Mouse (Mus musculus) myocyte (in vitro differentiated cells): Measurements from ENCODE around the gene Wdr18. TPM values are rescaled to one million over a fixed set of nuclear protein-coding genes. Genes with fewer than 3 reads are reported as not detected.

Experiments used
- H3K27me3 ChIP-seq: one replicate; pipeline ENCODE4 v1.6.1; 2011; ENCODE audit not compliant: control insufficient read depth, insufficient read depth, insufficient read length
- H3K36me3 ChIP-seq: one replicate; pipeline ENCODE4 v1.6.1; 2011; ENCODE audit not compliant: control insufficient read depth, insufficient read depth
- H3K4me2 ChIP-seq: one replicate; pipeline ENCODE4 v1.6.1; 2011; ENCODE audit warnings: low read depth, control low read depth
- H3K4me3 ChIP-seq: one replicate; pipeline ENCODE4 v1.5.1; 2011; ENCODE audit warnings: mild to moderate bottlenecking, control low read depth, moderate library complexity
- H3K79me2 ChIP-seq: one replicate; pipeline ENCODE4 v1.6.1; 2011; ENCODE audit not compliant: control insufficient read depth, insufficient read depth
- H3ac ChIP-seq: one replicate; pipeline ENCODE4 v1.6.1; 2011; ENCODE audit not compliant: control insufficient read depth, insufficient read length
- CEBPB ChIP-seq: IDR thresholded peaks from 2 replicates; pipeline ENCODE4 v1.6.1; 2011; ENCODE audit warnings: mild to moderate bottlenecking, moderate library complexity; ENCODE audit not compliant: poor library complexity, insufficient read depth, severe bottlenecking
- E2F4 ChIP-seq: IDR thresholded peaks from one replicate; pipeline ENCODE4 v1.6.1; 2011; ENCODE audit warnings: mild to moderate bottlenecking, control low read depth, moderate library complexity; ENCODE audit not compliant: insufficient read depth
- MAX ChIP-seq: IDR thresholded peaks from one replicate; pipeline ENCODE4 v1.6.1; 2011; ENCODE audit warnings: low read depth, mild to moderate bottlenecking, control low read depth
- MYOD1 ChIP-seq, 3 experiments: IDR thresholded peaks; one replicate each; pipeline ENCODE4 v1.6.1; 2011; ENCODE audit warnings: control low read depth in 2 of 3, low read depth in 2 of 3, mild to moderate bottlenecking in 2 of 3, moderate library complexity in 1 of 3; ENCODE audit not compliant: insufficient read length in 2 of 3, control insufficient read depth in 1 of 3
- MYOG ChIP-seq, 3 experiments: IDR thresholded peaks; one replicate each; pipeline ENCODE4 v1.6.1; 2011; ENCODE audit warnings: control low read depth in 2 of 3, low read depth in 2 of 3, mild to moderate bottlenecking in 2 of 3; ENCODE audit not compliant: insufficient read length in 2 of 3, control insufficient read depth in 1 of 3, insufficient read depth in 1 of 3
- POLR2A ChIP-seq: IDR thresholded peaks from one replicate; pipeline ENCODE4 v1.6.1; 2011; ENCODE audit warnings: low read depth, mild to moderate bottlenecking, control low read depth, moderate library complexity; ENCODE audit not compliant: insufficient read length
- POLR2AphosphoS2 ChIP-seq: IDR thresholded peaks from one replicate; pipeline ENCODE4 v1.6.1; 2011; ENCODE audit warnings: low read depth, control low read depth; ENCODE audit not compliant: insufficient read length
- REST ChIP-seq: IDR thresholded peaks from one replicate; pipeline ENCODE4 v1.6.1; 2011; ENCODE audit warnings: mild to moderate bottlenecking, control low read depth, moderate library complexity; ENCODE audit not compliant: insufficient read depth, insufficient read length
- SRF ChIP-seq: IDR thresholded peaks from one replicate; pipeline ENCODE4 v1.6.1; 2011; ENCODE audit warnings: low read depth; ENCODE audit not compliant: control insufficient read depth, insufficient read length
- TCF12 ChIP-seq: IDR thresholded peaks from one replicate; pipeline ENCODE4 v1.6.1; 2011; ENCODE audit warnings: mild to moderate bottlenecking, control low read depth; ENCODE audit not compliant: poor library complexity, insufficient read depth, severe bottlenecking
- TCF3 ChIP-seq: IDR thresholded peaks from one replicate; pipeline ENCODE4 v1.6.1; 2011; ENCODE audit warnings: low read depth, control low read depth; ENCODE audit not compliant: insufficient read length
- USF1 ChIP-seq: IDR thresholded peaks from one replicate; pipeline ENCODE4 v1.6.1; 2011; ENCODE audit warnings: low read depth, mild to moderate bottlenecking, control low read depth, moderate library complexity
- polyA plus RNA-seq: library from polyadenylated mRNA; unstranded; fragments of >200 nt; fragmentation: generic; extraction: Trizol; gene quantifications from one replicate; pipeline ENCODE4 v1.2.1, GENCODE M21; 2012; ENCODE audit warnings: missing spikeins

Wdr18 gene
- polyA plus RNA-seq, 1 experiment = 35.1 TPM

DNA sequence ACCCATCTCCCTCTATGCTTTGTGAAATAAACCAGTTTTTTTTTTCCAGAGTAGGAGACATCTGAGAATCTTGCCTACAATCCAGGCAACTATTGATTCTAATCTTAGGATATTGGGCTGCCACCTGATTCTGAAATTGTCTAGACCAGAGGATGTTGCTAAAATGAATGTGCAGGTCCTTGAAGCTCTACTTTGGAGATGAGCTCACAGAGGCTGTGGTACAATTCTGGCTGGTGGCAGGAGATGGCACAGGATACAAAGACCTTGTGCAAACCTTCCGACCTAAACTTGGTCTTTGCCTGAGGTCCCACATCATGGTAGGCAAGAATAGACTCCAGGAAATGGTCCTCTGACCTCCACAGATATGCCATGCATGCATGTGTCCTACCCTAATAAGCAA is 35.7 kb downstream of the Wdr18 start:
- H3K27me3 ChIP-seq = no peaks in the 10 kb centered on the region
- no peak overlapping the region for H3ac ChIP-seq
- peak overlapping the region; percentile 52 for H3K4me2 ChIP-seq
- peaks cover 9% of the 10 kb centered on the region for H3K36me3 ChIP-seq
- TF ChIP-seq POLR2AphosphoS2 (peak; percentile 24), CEBPB (no peak), E2F4 (no peak)
- peaks cover 6% of the 10 kb centered on the region for H3K79me2 ChIP-seq
- peak overlapping the region; percentile 73 for H3K4me3 ChIP-seq

DNA sequence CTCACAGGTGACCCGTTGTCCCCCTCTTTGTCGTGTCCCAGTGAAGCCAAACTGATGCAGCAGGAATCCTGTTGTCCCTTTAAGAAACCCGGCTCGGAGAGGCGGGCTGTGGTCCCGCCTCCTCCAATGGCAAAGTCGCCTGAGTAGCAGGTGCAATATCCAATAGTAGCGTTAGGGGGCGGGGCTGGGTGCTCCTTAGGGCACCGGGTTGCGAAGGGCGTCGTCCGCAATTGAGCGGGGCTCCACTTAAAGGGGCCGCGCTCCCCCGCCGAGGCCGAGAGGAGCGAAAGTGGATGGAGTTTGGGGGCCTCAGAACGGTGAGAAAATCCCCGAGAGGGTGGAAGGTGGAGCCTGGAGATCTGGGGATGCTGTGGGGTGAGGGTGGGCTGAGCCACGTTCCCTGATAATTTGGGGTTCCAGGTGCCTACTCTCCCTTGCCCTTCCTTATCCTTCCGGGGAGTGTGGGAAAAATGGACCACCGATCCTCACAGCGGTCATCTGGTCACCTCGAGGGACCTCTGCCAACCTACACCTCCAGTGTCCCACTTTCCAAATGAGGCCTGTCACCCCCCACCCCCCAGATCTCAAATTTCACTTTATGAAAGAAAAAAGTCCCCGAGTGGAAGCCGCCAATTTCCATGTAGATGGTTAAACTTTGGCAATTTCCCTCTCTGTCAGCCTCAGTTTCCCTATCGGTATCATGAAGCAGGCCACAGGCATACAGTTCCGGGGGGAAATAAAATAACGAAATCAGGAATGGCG is 36.5 kb downstream of the Wdr18 start, which contains the start of gene Abca7:
Gene Abca7, plus strand, starts transcription at position 223 of the 762 bp plus-strand sequence.
- H3ac ChIP-seq = no peak within 1 kb of the TSS
- H3K4me3 ChIP-seq = peak within 1 kb of the TSS; percentile 73
- H3K36me3 ChIP-seq = peaks cover 9% of the 10 kb centered on the region
- H3K4me2 ChIP-seq = peak within 1 kb of the TSS; percentile 89
- H3K27me3 ChIP-seq = no peaks in the 10 kb centered on the region
- TF ChIP-seq MYOD1 (IDR thresholded peaks at IDR 0.05; ENCODE audit: control insufficient read depth in 1 of 3, insufficient read length in 2 of 3, low read depth in 2 of 3) = peak in 1 of 3 experiments; percentile 10
- TF ChIP-seq E2F4 = peak; percentile 13
- no peak for TF ChIP-seq MYOG (IDR thresholded peaks at IDR 0.05; ENCODE audit: control insufficient read depth in 1 of 3, insufficient read depth in 1 of 3, insufficient read length in 2 of 3, low read depth in 2 of 3)
- peaks cover 6% of the 10 kb centered on the region for H3K79me2 ChIP-seq

DNA sequence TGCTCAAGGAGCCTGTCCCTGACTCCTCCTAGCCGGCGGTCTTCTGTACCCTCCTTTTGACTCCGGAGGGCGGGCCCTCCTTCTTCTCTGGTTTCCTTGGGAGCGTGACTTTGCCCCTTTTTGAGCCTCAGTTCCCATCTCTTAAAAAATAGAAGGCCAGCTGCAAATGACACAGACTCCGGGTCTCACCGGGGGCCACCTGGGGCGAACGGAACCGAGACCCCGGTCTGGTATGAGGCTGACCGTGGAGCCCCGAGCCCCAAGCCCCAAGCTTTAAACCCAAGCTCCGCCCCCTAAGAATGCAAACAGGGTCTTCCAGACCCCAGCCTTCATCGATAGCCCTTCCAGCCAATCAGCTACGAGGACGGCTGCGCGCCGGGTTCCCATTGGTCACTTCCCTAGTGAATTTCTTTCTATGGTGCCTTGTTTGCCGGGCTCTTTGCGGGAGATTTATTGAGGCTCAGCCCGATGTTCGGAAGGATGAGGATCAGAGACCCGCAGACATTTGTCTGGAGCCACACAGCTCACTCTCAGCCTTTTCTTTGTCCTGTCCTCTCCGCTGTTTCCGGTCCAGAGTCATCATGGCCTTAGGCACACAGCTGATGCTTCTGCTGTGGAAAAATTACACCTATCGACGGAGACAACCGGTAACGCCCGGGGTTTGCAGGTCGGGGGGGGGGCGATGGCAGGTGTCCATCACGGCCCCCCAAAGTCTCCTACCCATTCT is 37.2 kb downstream of the Wdr18 start:
- Histone ChIP-seq H3K36me3 (peaks cover 6% of the 10 kb centered on the region), H3ac (no peak overlapping the region), H3K27me3 (no peaks in the 10 kb centered on the region), H3K79me2 (peaks cover 3% of the 10 kb centered on the region), H3K4me2 (peak overlapping the region; percentile 89), H3K4me3 (peak overlapping the region; percentile 73)
- no peak for TF ChIP-seq CEBPB
- TF ChIP-seq REST = no peak
- TF ChIP-seq TCF3 = no peak
- no peak for TF ChIP-seq TCF12
- no peak for TF ChIP-seq USF1
- TF ChIP-seq SRF = no peak
- TF ChIP-seq E2F4 = no peak
- no peak for TF ChIP-seq MYOD1 (IDR thresholded peaks at IDR 0.05; ENCODE audit: control insufficient read depth in 1 of 3, insufficient read length in 2 of 3, low read depth in 2 of 3)
- no peak for TF ChIP-seq POLR2AphosphoS2
- TF ChIP-seq MAX = no peak
- TF ChIP-seq POLR2A = no peak
- TF ChIP-seq MYOG (IDR thresholded peaks at IDR 0.05; ENCODE audit: control insufficient read depth in 1 of 3, insufficient read depth in 1 of 3, insufficient read length in 2 of 3, low read depth in 2 of 3) = no peak

DNA sequence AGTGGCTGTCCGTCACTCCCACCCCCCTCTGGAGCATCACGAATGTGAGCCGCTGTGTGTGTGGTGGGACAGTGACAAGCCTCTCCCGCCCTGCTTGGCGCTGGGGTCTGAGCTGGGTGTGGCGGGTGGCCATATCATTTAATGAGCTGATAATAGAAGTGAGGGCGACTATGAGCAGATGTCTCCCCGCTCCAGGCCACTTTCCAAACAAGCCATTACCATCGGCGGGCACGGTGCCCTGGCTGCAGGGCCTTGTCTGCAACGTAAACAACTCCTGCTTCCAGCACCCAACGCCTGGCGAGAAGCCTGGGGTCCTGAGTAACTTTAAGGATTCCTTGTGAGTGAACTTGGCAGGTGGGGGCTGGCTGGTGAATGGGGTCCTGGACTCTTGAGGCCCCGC is 37.9 kb downstream of the Wdr18 start:
- H3K4me2 ChIP-seq = peak overlapping the region; percentile 89
- H3ac ChIP-seq = no peak overlapping the region
- H3K4me3 ChIP-seq = peak overlapping the region; percentile 73
- peaks cover 6% of the 10 kb centered on the region for H3K36me3 ChIP-seq
- no peaks in the 10 kb centered on the region for H3K79me2 ChIP-seq
- TF ChIP-seq MYOG (IDR thresholded peaks at IDR 0.05; ENCODE audit: control insufficient read depth in 1 of 3, insufficient read depth in 1 of 3, insufficient read length in 2 of 3, low read depth in 2 of 3) = peak in 1 of 3 experiments; percentile 5
- TF ChIP-seq POLR2A = no peak
- H3K27me3 ChIP-seq = no peaks in the 10 kb centered on the region

DNA sequence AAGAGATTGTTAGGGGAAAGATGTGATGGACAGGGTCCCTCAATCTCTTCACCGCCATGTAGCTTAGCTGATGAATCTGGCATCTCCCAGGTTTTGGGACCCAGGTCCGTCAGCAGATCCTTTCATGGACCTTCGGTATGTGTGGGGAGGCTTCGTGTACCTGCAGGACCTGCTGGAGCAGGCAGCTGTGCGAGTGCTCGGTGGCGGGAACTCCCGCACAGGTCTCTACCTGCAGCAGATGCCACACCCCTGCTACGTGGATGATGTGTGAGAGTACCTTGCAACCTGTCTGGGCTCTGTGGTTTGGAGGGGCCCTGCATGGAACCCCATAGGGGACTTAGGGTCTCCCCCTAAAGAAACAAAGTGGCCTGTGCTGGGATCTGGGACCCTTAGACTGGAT is 42.0 kb downstream of the Wdr18 start:
- H3ac ChIP-seq = no peak overlapping the region
- H3K4me2 ChIP-seq = no peak overlapping the region
- TF ChIP-seq E2F4 (no peak), POLR2AphosphoS2 (no peak), TCF12 (no peak)
- H3K79me2 ChIP-seq = no peaks in the 10 kb centered on the region
- no peak overlapping the region for H3K4me3 ChIP-seq
- H3K27me3 ChIP-seq = no peaks in the 10 kb centered on the region
- no peaks in the 10 kb centered on the region for H3K36me3 ChIP-seq
